Mouse (Mus musculus): ENCODE results near the gene Fam71d.

Fam71d gene

GRCm38 (mm10) chr12:78691325-78691724 lies at the start of gene Fam71d:
TSS of gene Fam71d (plus strand) at chr12:78691535.
- DNase-seq (ENCODE audit: low spot score in 2 of 2): no peak

GRCm38 (mm10) chr12:78643691-78644090 lies 47.6 kb upstream of the Fam71d start:
- DNase-seq (ENCODE audit: low spot score in 2 of 2): no peak

- no peak for DNase-seq (ENCODE audit: low spot score in 2 of 2)
Measured at GRCm38 (mm10) chr12:78645282-78645681, 46.1 kb upstream of the Fam71d start.

- no peak for DNase-seq (ENCODE audit: low spot score in 2 of 2)
Measured at GRCm38 (mm10) chr12:78659718-78660304, 31.5 kb upstream of the Fam71d start.

- DNase-seq (ENCODE audit: low spot score in 2 of 2): no peak
Measured at GRCm38 (mm10) chr12:78678101-78678806, 13.1 kb upstream of the Fam71d start.

GRCm38 (mm10) chr12:78678807-78679189 lies 12.5 kb upstream of the Fam71d start:
- DNase-seq (ENCODE audit: low spot score in 2 of 2): no peak

- no peak for DNase-seq (ENCODE audit: low spot score in 2 of 2)
Measured at GRCm38 (mm10) chr12:78681048-78681447, 10.3 kb upstream of the Fam71d start.

GRCm38 (mm10) chr12:78682279-78682678 lies 9.1 kb upstream of the Fam71d start:
- DNase-seq (ENCODE audit: low spot score in 2 of 2): no peak

- DNase-seq (ENCODE audit: low spot score in 2 of 2): no peak
Measured at GRCm38 (mm10) chr12:78685669-78686215, 5.6 kb upstream of the Fam71d start.

GRCm38 (mm10) chr12:78688876-78689275 lies 2.5 kb upstream of the Fam71d start:
- DNase-seq (ENCODE audit: low spot score in 2 of 2): no peak

GRCm38 (mm10) chr12:78693281-78693680 lies 1.9 kb downstream of the Fam71d start:
- DNase-seq (ENCODE audit: low spot score in 2 of 2): no peak

- DNase-seq (ENCODE audit: low spot score in 2 of 2): no peak
Measured at GRCm38 (mm10) chr12:78717783-78718182, 26.4 kb downstream of the Fam71d start.

GRCm38 (mm10) chr12:78727723-78728122 lies 36.4 kb downstream of the Fam71d start:
- DNase-seq (ENCODE audit: low spot score in 2 of 2): no peak

- no peak for DNase-seq (ENCODE audit: low spot score in 2 of 2)
Measured at GRCm38 (mm10) chr12:78739633-78740032, 48.3 kb downstream of the Fam71d start.

GRCm38 (mm10) chr12:78740289-78740688 lies 49.0 kb downstream of the Fam71d start:
- DNase-seq (ENCODE audit: low spot score in 2 of 2): no peak

GRCm38 (mm10) chr12:78746226-78746625 lies 54.9 kb downstream of the Fam71d start:
- no peak for DNase-seq (ENCODE audit: low spot score in 2 of 2)

GRCm38 (mm10) chr12:78747406-78747805 lies 56.1 kb downstream of the Fam71d start:
- no peak for DNase-seq (ENCODE audit: low spot score in 2 of 2)

- peak in 1 of 2 experiments; percentile 1 for DNase-seq (ENCODE audit: low spot score in 2 of 2)
Measured at GRCm38 (mm10) chr12:78748113-78748512, 56.8 kb downstream of the Fam71d start.

GRCm38 (mm10) chr12:78748557-78749377 lies 57.4 kb downstream of the Fam71d start, which contains the start of gene Mpp5:
TSS of gene Mpp5 (plus strand) at chr12:78748907.
- peak; percentile 96 to 97 for DNase-seq (ENCODE audit: low spot score in 2 of 2)

GRCm38 (mm10) chr12:78749378-78749801 lies 58.1 kb downstream of the Fam71d start:
- peak; percentile 10 to 19 for DNase-seq (ENCODE audit: low spot score in 2 of 2)

GRCm38 (mm10) chr12:78761979-78762378 lies 70.6 kb downstream of the Fam71d start:
- peak in 1 of 2 experiments; percentile 3 for DNase-seq (ENCODE audit: low spot score in 2 of 2)

All from spleen, postnatal 36 days (tissue).